Mouse (Mus musculus) ES-Bruce4 (cell line): ENCODE measurements around the gene Sox4. TPM values are rescaled to one million over a fixed set of nuclear protein-coding genes. Genes with fewer than 3 reads are reported as not detected.

Experiments used
- H3K27ac ChIP-seq: 2 replicates; pipeline ENCODE4 v1.5.1; 2012; ENCODE audit warnings: low read length, inconsistent platforms; ENCODE audit not compliant: insufficient read depth
- H3K27me3 ChIP-seq: 2 replicates; pipeline ENCODE4 v1.6.1; 2012; ENCODE audit warnings: mild to moderate bottlenecking, low read length, inconsistent platforms; ENCODE audit not compliant: control insufficient read depth, poor library complexity, insufficient read depth, severe bottlenecking
- H3K36me3 ChIP-seq: 2 replicates; pipeline ENCODE4 v1.6.1; 2012; ENCODE audit warnings: inconsistent platforms, mild to moderate bottlenecking, low read length, moderate library complexity; ENCODE audit not compliant: control insufficient read depth, poor library complexity, insufficient read depth, severe bottlenecking
- H3K4me1 ChIP-seq: one replicate; pipeline ENCODE4 v1.8.1; 2011; ENCODE audit warnings: low read length; ENCODE audit not compliant: control insufficient read depth, insufficient read depth
- H3K4me3 ChIP-seq: 2 replicates; pipeline ENCODE4 v1.5.1; 2011; ENCODE audit warnings: low read depth, mild to moderate bottlenecking, low read length
- H3K9ac ChIP-seq: 2 replicates; pipeline ENCODE4 v1.6.1; 2012; ENCODE audit warnings: low read depth, mild to moderate bottlenecking, inconsistent platforms; ENCODE audit not compliant: poor library complexity, severe bottlenecking
- H3K9me3 ChIP-seq: replicated peaks from 2 replicates; pipeline ENCODE4 v1.6.1; 2012; ENCODE audit warnings: mild to moderate bottlenecking, low read length, inconsistent platforms; ENCODE audit not compliant: control insufficient read depth, poor library complexity, insufficient read depth, severe bottlenecking
- CTCF ChIP-seq: IDR thresholded peaks from one replicate; pipeline ENCODE4 v1.8.1; 2011; ENCODE audit warnings: low read depth, low read length
- EP300 ChIP-seq: IDR thresholded peaks from 2 replicates; pipeline ENCODE4 v1.6.1; 2011; ENCODE audit warnings: low read depth, low read length; ENCODE audit not compliant: insufficient read depth
- POLR2A ChIP-seq: IDR thresholded peaks from one replicate; pipeline ENCODE4 v1.8.1; 2011; ENCODE audit warnings: low read length; ENCODE audit not compliant: insufficient read depth
- polyA plus RNA-seq: library from polyadenylated mRNA; stranded (reverse); fragments of >200 nt; gene quantifications from 2 replicates; pipeline ENCODE4 v1.2.4, GENCODE M21; 2011; ENCODE audit warnings: low read depth; ENCODE audit not compliant: missing spikeins, insufficient read depth, insufficient read length

The Sox4 gene
- polyA plus RNA-seq, 1 experiment: 31.3 TPM

DNA sequence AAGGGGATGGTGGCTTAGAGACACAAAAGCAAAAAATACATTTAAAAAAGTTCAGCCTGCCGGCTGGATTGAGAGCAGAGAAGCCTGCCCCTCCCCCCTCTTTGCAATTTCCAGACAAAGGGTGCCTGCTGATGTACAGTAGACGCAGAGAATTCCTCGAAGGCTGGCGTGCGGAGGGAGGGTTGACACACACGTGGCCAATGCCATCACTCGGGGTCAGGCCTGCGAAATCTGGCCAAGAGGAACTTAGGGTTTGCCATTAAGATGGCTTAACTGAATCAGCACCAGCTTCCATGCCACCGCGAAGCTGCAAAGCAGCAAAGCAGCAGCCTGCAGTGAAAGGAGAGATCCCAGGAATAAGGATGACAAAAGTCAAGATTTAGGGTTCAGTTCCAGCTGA, 5.0 kb downstream of the Sox4 start:
- TF ChIP-seq EP300: peak; percentile 82; the same call in 1 of the 2 replicates
- no peak for TF ChIP-seq POLR2A
- Histone ChIP-seq H3K9ac (no peak overlapping the region), H3K4me1 (peaks cover 2% of the 10 kb centered on the region)

DNA sequence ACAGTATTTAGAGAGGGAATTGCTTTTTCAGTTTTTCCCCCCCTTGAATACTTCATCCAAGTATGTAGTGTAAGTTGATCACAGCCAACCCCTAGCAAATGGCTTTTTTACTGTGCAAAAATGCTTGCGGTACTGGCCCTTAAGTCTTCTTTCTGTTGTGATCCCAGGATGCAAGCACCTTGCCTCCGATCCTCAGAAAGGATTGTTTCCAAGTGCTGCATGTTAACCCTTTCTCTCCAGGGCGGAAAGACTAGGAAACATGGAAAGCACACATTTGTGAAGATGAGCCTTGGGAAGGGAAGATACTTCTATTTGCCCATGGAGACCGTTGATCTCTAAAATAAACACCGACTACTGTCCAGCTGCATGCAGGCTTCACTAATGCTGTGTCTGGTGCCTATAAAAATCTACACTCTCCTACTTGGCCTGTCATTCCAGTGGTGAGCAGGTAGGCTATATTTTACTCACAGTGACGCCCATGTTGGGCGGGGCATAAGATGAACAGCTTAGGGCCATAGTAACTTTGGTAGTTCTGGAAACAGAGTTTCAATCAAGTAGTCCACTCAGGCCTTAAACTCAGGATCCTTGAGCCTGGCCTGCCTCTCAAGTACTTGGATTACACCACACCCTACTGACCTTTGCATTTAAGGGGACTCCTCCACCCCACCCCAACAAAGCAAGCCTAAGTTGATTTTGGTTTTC, 5.6 kb downstream of the Sox4 start:
- Histone ChIP-seq H3K9ac (no peak overlapping the region), H3K27ac (peak overlapping the region; percentile 48)

More for the DNA sequence above, 5.0 kb downstream of the Sox4 start:
- Histone ChIP-seq H3K9me3 (no peaks in the 10 kb centered on the region), H3K27me3 (no peaks in the 10 kb centered on the region), H3K4me3 (no peak overlapping the region), H3K36me3 (no peaks in the 10 kb centered on the region), H3K27ac (peak overlapping the region; percentile 35; the same call in 1 of the 2 replicates)

GRCm38 (mm10) chr13:28946565-28947135, 6.9 kb downstream of the Sox4 start:
- TF ChIP-seq POLR2A (no peak), CTCF (no peak), EP300 (no peak)
- Histone ChIP-seq H3K4me3 (no peak overlapping the region), H3K27me3 (no peaks in the 10 kb centered on the region), H3K27ac (peak overlapping the region; percentile 28; the same call in 1 of the 2 replicates), H3K4me1 (peaks cover 2% of the 10 kb centered on the region), H3K9me3 (no peaks in the 10 kb centered on the region), H3K36me3 (no peaks in the 10 kb centered on the region), H3K9ac (no peak overlapping the region)

More for the DNA sequence above, 5.6 kb downstream of the Sox4 start:
- no peak for TF ChIP-seq EP300
- TF ChIP-seq POLR2A: no peak
- TF ChIP-seq CTCF: no peak
- Histone ChIP-seq H3K9me3 (no peaks in the 10 kb centered on the region), H3K27me3 (no peaks in the 10 kb centered on the region), H3K4me1 (peaks cover 2% of the 10 kb centered on the region), H3K36me3 (no peaks in the 10 kb centered on the region), H3K4me3 (no peak overlapping the region)

GRCm38 (mm10) chr13:28945681-28946080, 7.8 kb downstream of the Sox4 start:
- no peak overlapping the region for H3K4me3 ChIP-seq
- H3K36me3 ChIP-seq: no peaks in the 10 kb centered on the region
- peaks cover 2% of the 10 kb centered on the region for H3K4me1 ChIP-seq
- H3K27me3 ChIP-seq: no peaks in the 10 kb centered on the region
- TF ChIP-seq CTCF: no peak
- no peak for TF ChIP-seq POLR2A
- no peak for TF ChIP-seq EP300
- H3K9me3 ChIP-seq: no peaks in the 10 kb centered on the region
- no peak overlapping the region for H3K27ac ChIP-seq
- no peak overlapping the region for H3K9ac ChIP-seq

DNA sequence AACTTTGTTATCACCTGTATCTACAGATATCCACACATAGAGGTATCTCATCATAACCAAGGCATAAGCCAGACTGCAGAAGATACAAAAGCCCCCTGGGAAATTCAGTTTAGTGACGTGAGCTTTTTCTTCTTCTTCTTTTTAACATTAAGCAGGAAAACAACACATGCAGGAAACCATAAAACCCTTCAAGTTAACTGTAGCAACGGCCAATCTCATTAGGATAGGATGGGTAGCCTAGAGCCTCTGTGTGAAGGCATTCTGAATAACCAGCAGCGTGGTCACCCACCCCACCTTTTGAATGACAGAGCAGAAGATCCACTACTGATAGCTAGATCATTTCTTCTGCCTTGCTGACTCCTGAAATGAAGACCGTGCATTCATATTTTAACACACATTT, 10.6 kb downstream of the Sox4 start:
- TF ChIP-seq CTCF: no peak
- no peak for TF ChIP-seq POLR2A
- TF ChIP-seq EP300: no peak
- no peaks in the 10 kb centered on the region; the same call in 1 of the 2 replicates for H3K27me3 ChIP-seq
- H3K36me3 ChIP-seq: no peaks in the 10 kb centered on the region
- no peaks in the 10 kb centered on the region for H3K4me1 ChIP-seq
- no peaks in the 10 kb centered on the region for H3K9me3 ChIP-seq
- no peak overlapping the region for H3K4me3 ChIP-seq
- H3K9ac ChIP-seq: no peak overlapping the region
- H3K27ac ChIP-seq: no peak overlapping the region

GRCm38 (mm10) chr13:28941983-28942630, 11.4 kb downstream of the Sox4 start:
- TF ChIP-seq POLR2A: no peak
- no peak for TF ChIP-seq EP300
- no peak for TF ChIP-seq CTCF
- Histone ChIP-seq H3K9ac (no peak overlapping the region), H3K4me3 (no peak overlapping the region), H3K9me3 (no peaks in the 10 kb centered on the region), H3K36me3 (no peaks in the 10 kb centered on the region), H3K27ac (no peak overlapping the region), H3K27me3 (no peaks in the 10 kb centered on the region; the same call in 1 of the 2 replicates), H3K4me1 (no peaks in the 10 kb centered on the region)
